Mouse (Mus musculus): ENCODE results near the gene Ube2d3. TPM values are rescaled to one million over a fixed set of nuclear protein-coding genes. Genes with fewer than 3 reads are reported as not detected.
A peak's percentile ranks its signal among the peaks of the same experiment; 100 is the strongest.

Gene Ube2d3
- 483 and 535 TPM in 2 replicates for polyA plus RNA-seq (2015; fragmentation: Nextera tagmentation; extraction: Ambion mirVana)

DNA sequence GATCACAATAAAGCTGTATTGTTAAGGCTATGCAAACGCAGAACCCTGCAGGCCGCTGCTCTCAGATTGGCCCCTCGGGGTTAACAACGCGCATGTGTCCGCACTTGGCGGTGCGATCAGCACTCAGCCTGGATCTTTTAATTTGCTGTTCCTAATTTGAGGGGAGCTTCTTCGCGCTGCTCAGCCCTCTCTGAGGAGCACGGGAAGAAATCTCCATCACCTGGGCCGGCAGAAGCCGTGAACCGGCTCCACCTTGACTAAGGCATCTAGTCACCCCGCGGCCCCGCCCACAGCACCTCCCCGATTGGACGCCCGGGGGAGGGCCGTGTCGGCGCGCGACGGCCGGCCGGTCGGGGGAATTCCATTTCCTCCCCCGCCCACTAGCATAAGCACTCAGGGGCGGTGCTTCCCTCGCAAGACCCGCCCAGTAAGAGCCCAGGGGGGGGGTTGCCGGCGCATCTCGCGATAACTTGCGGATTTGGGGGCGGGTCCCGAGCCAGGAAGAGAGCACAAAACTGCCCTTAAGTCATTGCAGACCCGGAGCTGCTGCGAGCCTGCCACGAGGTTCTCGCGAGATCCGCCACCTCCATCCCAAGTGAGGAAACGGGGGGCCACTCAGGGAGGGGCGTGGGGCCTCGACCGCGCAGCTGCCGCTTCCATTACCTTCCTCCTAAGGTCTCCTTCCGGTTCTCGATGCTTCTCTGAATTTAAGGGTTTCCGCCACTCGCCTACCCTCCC lies at the start of gene Ube2d3:
Gene Ube2d3, plus strand, starts transcription at position 392 of the 738 bp plus-strand sequence.
- H3K4me2 ChIP-seq (replicated peaks): peak within 1 kb of the TSS; percentile 64
- peak within 1 kb of the TSS; percentile 100 for H3K27ac ChIP-seq
- no peaks in the 10 kb centered on the region for H3K27me3 ChIP-seq (replicated peaks)
- peak within 1 kb of the TSS; percentile 77 for H3K4me3 ChIP-seq (replicated peaks)
- 0 out of 2 replicates have a peak, but pooled peaks cover 2% of the 10 kb centered on the region for H3K36me3 ChIP-seq
- no peaks in the 10 kb centered on the region for H3K9me3 ChIP-seq
- peak within 1 kb of the TSS; percentile 98 for H3K9ac ChIP-seq
- WGBS: under 1% methylated on average over 53 of the region's 56 CpGs
- H3K4me1 ChIP-seq (replicated peaks): no peaks in the 10 kb centered on the region; the same call in 1 of the 2 replicates
- peak; percentile 94 for ATAC-seq

DNA sequence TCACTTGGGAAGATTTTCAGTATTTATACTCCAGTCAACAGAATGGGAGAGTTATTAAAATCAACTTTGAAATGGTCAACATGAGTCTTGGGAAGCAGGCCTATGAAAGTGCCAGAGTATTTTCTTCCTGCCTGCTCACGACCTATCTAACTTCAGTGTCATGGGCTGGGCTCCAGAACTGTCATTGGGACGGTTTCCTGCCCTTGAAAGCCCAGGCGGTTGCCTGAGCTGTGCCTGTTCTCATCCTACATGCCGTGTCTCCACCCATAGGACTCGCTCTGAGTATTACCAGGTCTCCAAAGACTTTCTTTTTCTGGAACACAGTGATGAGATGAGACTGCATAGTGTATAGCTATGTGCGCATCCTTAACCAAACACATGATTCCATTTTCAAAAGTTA lies 44.8 kb upstream of the Ube2d3 start:
- no peaks in the 10 kb centered on the region for H3K36me3 ChIP-seq
- no peaks in the 10 kb centered on the region for H3K27me3 ChIP-seq (replicated peaks)
- H3K4me2 ChIP-seq (replicated peaks): no peak overlapping the region
- ATAC-seq: no peak
- H3K4me1 ChIP-seq (replicated peaks): no peaks in the 10 kb centered on the region
- H3K4me3 ChIP-seq (replicated peaks): no peak overlapping the region
- no peaks in the 10 kb centered on the region for H3K9me3 ChIP-seq
- H3K9ac ChIP-seq: no peak overlapping the region
- WGBS: 63% methylated on average over 6 of the region's 6 CpGs
- no peak overlapping the region for H3K27ac ChIP-seq

DNA sequence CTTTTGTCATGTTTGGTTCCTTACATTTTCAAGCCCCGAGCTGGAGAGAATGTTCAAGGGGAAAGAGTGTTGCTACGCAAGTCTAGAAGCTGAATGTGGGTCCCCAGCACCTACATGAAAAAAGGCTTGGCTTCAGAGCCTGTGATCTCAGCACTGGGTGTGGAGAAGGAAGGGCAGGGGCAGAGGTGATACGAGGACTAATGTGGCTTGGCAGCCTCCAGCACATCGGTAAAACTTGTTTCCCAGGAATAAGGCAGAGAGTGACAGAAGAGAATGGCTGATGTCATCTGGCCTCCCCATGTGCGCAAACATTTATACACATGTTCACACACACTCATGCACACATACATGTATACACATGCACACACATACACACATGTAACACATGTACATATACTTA lies 42.9 kb upstream of the Ube2d3 start:
- ATAC-seq: peak; percentile 69
- Histone ChIP-seq H3K9ac (no peak overlapping the region), H3K4me2 (replicated peaks) (no peak overlapping the region), H3K27me3 (replicated peaks) (no peaks in the 10 kb centered on the region), H3K9me3 (no peaks in the 10 kb centered on the region), H3K4me1 (replicated peaks) (no peaks in the 10 kb centered on the region), H3K4me3 (replicated peaks) (no peak overlapping the region), H3K36me3 (no peaks in the 10 kb centered on the region), H3K27ac (0 out of 2 replicates have a peak overlapping the region, but pooled peaks have one; percentile 17)
- 68% methylated on average over 5 of the region's 5 CpGs for WGBS

DNA sequence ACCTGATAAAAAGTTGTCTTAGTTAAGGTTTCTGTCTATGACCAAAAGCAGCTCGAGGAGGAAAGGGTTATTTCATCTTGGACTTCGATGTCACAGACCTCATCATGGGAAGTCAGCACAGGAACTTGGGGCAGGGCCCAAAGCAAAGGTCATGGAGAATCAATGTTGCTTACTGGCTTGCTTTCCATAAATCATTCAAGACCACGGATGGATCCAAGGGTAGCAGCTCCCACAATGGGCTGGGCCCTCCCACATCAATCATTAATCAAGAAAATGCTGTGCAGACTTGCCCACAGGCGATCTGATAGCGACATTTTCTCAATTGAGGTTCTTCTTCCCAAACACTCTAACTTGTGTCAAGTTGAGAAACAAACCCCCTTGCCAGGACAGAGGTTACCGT lies 41.9 kb upstream of the Ube2d3 start:
- Histone ChIP-seq H3K9ac (no peak overlapping the region), H3K9me3 (no peaks in the 10 kb centered on the region), H3K4me3 (replicated peaks) (no peak overlapping the region), H3K4me1 (replicated peaks) (no peaks in the 10 kb centered on the region), H3K27ac (no peak overlapping the region), H3K4me2 (replicated peaks) (no peak overlapping the region), H3K27me3 (replicated peaks) (no peaks in the 10 kb centered on the region), H3K36me3 (no peaks in the 10 kb centered on the region)
- peak; percentile 81 for ATAC-seq
- 32% methylated on average over 6 of the region's 6 CpGs for WGBS

- Histone ChIP-seq H3K4me2 (replicated peaks) (no peak overlapping the region), H3K4me3 (replicated peaks) (no peak overlapping the region), H3K36me3 (no peaks in the 10 kb centered on the region), H3K27ac (no peak overlapping the region), H3K4me1 (replicated peaks) (no peaks in the 10 kb centered on the region), H3K27me3 (replicated peaks) (no peaks in the 10 kb centered on the region), H3K9me3 (no peaks in the 10 kb centered on the region), H3K9ac (no peak overlapping the region)
- 0 out of 2 replicates have a peak, but pooled peaks have one; percentile 5 for ATAC-seq
Observed at GRCm38 (mm10) chr3:135397112-135397511, 40.8 kb upstream of the Ube2d3 start.

GRCm38 (mm10) chr3:135402201-135402658 lies 35.7 kb upstream of the Ube2d3 start:
- peaks cover 5% of the 10 kb centered on the region; the same call in 1 of the 2 replicates for H3K4me1 ChIP-seq (replicated peaks)
- peak; percentile 86 for ATAC-seq
- no peaks in the 10 kb centered on the region for H3K9me3 ChIP-seq
- H3K4me2 ChIP-seq (replicated peaks): no peak overlapping the region
- H3K4me3 ChIP-seq (replicated peaks): no peak overlapping the region
- no peak overlapping the region for H3K27ac ChIP-seq
- peaks cover 8% of the 10 kb centered on the region; the same call in 1 of the 2 replicates for H3K36me3 ChIP-seq
- no peaks in the 10 kb centered on the region for H3K27me3 ChIP-seq (replicated peaks)
- WGBS: 9% methylated on average over 10 of the region's 10 CpGs
- no peak overlapping the region for H3K9ac ChIP-seq

DNA sequence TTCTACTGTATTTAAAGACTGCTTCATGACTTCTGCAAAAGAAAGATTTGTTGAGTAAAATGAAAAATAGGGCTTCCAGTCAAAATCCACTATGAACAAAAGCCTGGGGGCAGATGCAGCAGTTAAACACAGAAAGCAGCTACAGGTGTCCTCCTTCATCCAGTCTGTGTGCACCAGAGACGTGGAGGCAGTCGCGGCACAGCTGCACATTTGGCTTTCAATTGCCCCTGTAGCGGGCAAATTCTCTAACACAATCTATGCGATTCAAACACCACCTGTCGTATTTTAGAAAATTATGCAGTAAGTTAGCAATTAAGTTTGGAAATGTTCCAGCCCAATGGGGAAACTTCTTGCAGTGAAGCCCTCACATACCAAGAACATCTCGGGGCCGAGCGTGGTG lies 34.7 kb upstream of the Ube2d3 start:
- H3K4me3 ChIP-seq (replicated peaks): no peak overlapping the region
- peaks cover 8% of the 10 kb centered on the region; the same call in 1 of the 2 replicates for H3K36me3 ChIP-seq
- no peaks in the 10 kb centered on the region for H3K9me3 ChIP-seq
- no peak overlapping the region for H3K4me2 ChIP-seq (replicated peaks)
- no peak overlapping the region for H3K9ac ChIP-seq
- no peak for ATAC-seq
- H3K27me3 ChIP-seq (replicated peaks): no peaks in the 10 kb centered on the region
- WGBS: 81% methylated on average over 9 of the region's 9 CpGs
- H3K27ac ChIP-seq: no peak overlapping the region
- peaks cover 5% of the 10 kb centered on the region; the same call in 1 of the 2 replicates for H3K4me1 ChIP-seq (replicated peaks)

- Histone ChIP-seq H3K4me3 (replicated peaks) (no peak overlapping the region), H3K27me3 (replicated peaks) (no peaks in the 10 kb centered on the region), H3K4me1 (replicated peaks) (peaks cover 5% of the 10 kb centered on the region; the same call in 1 of the 2 replicates), H3K36me3 (peaks cover 8% of the 10 kb centered on the region; the same call in 1 of the 2 replicates), H3K9ac (no peak overlapping the region), H3K9me3 (no peaks in the 10 kb centered on the region), H3K27ac (no peak overlapping the region), H3K4me2 (replicated peaks) (no peak overlapping the region)
- WGBS: 76% methylated on average over 5 of the region's 5 CpGs
- ATAC-seq: no peak
Observed at GRCm38 (mm10) chr3:135403856-135404255, 34.1 kb upstream of the Ube2d3 start.

- WGBS: 75% methylated on average over 4 of the region's 4 CpGs
- Histone ChIP-seq H3K9ac (no peak overlapping the region), H3K4me3 (replicated peaks) (no peak overlapping the region), H3K27me3 (replicated peaks) (no peaks in the 10 kb centered on the region), H3K36me3 (peaks cover 11% of the 10 kb centered on the region; the same call in 1 of the 2 replicates), H3K27ac (no peak overlapping the region), H3K4me2 (replicated peaks) (no peak overlapping the region), H3K9me3 (no peaks in the 10 kb centered on the region; the same call in 1 of the 2 replicates), H3K4me1 (replicated peaks) (peaks cover 5% of the 10 kb centered on the region; the same call in 1 of the 2 replicates)
- no peak for ATAC-seq
Observed at GRCm38 (mm10) chr3:135404599-135404998, 33.4 kb upstream of the Ube2d3 start.

- H3K9me3 ChIP-seq: no peaks in the 10 kb centered on the region; the same call in 1 of the 2 replicates
- H3K27ac ChIP-seq: no peak overlapping the region
- WGBS: 72% methylated on average over 9 of the region's 9 CpGs
- ATAC-seq: no peak
- no peak overlapping the region for H3K4me2 ChIP-seq (replicated peaks)
- peaks cover 12% of the 10 kb centered on the region; the same call in 1 of the 2 replicates for H3K36me3 ChIP-seq
- H3K27me3 ChIP-seq (replicated peaks): no peaks in the 10 kb centered on the region
- H3K4me3 ChIP-seq (replicated peaks): no peak overlapping the region
- H3K9ac ChIP-seq: no peak overlapping the region
- peaks cover 4% of the 10 kb centered on the region; the same call in 1 of the 2 replicates for H3K4me1 ChIP-seq (replicated peaks)
Observed at GRCm38 (mm10) chr3:135407351-135407750, 30.6 kb upstream of the Ube2d3 start.

GRCm38 (mm10) chr3:135409219-135409618 lies 28.7 kb upstream of the Ube2d3 start:
- 95% methylated on average over 5 of the region's 5 CpGs for WGBS
- Histone ChIP-seq H3K9ac (no peak overlapping the region), H3K36me3 (peaks cover 12% of the 10 kb centered on the region; the same call in 1 of the 2 replicates), H3K9me3 (no peaks in the 10 kb centered on the region; the same call in 1 of the 2 replicates), H3K4me3 (replicated peaks) (no peak overlapping the region), H3K4me1 (replicated peaks) (peaks cover 5% of the 10 kb centered on the region; the same call in 1 of the 2 replicates), H3K27ac (no peak overlapping the region), H3K4me2 (replicated peaks) (no peak overlapping the region), H3K27me3 (replicated peaks) (no peaks in the 10 kb centered on the region)
- ATAC-seq: no peak

DNA sequence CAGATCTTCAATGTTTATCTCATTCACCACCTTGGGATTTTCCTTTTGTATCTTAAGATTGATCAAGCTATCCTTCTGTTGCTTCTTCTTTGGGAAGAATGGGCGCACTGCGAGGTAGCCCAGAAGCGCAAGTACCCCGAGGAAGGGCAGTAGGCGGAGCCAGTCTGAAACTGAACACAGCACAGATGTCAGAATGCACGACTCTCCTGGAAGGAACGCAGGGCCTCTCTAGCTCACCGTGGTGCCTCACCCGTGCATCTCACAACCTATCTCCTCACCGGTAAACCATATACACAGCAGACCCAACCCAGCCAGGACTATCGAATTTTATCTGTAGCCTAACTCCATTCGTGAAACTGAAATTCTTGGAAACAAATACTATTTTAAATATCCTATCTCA lies 26.9 kb upstream of the Ube2d3 start:
- H3K9me3 ChIP-seq: no peaks in the 10 kb centered on the region; the same call in 1 of the 2 replicates
- peaks cover 5% of the 10 kb centered on the region; the same call in 1 of the 2 replicates for H3K36me3 ChIP-seq
- H3K4me3 ChIP-seq (replicated peaks): no peak overlapping the region
- peaks cover 7% of the 10 kb centered on the region; the same call in 1 of the 2 replicates for H3K4me1 ChIP-seq (replicated peaks)
- H3K9ac ChIP-seq: no peak overlapping the region
- H3K27me3 ChIP-seq (replicated peaks): no peaks in the 10 kb centered on the region
- WGBS: 86% methylated on average over 12 of the region's 12 CpGs
- H3K4me2 ChIP-seq (replicated peaks): no peak overlapping the region
- no peak overlapping the region for H3K27ac ChIP-seq
- ATAC-seq: no peak

All from intestine, embryonic 15.5 days (tissue).